Mouse (Mus musculus) liver, embryonic 14.5 days (tissue): ENCODE results near the gene Arl5a. TPM values are rescaled to one million over a fixed set of nuclear protein-coding genes. Genes with fewer than 3 reads are reported as not detected.

Experiments used
- ATAC-seq: fragments of 200-750 bp; cut with Nextera tagmentation; 2 replicates; pipeline ENCODE4 v1.8.0; 2017; ENCODE audit warnings: moderate number of reproducible peaks, mild to moderate bottlenecking, moderate library complexity; ENCODE audit not compliant: insufficient read depth
- DNase-seq, 3 experiments: peaks; one replicate each; pipeline ENCODE4 v3.0.0-alpha.2; 2012 to 2013; ENCODE audit warnings: low read depth in 3 of 3, low spot score in 3 of 3
- H3K27ac ChIP-seq: fragments of 300-500 bp; sonication (generic); 2 replicates; pipeline ENCODE4 v1.5.1; 2014; ENCODE audit warnings: moderate library complexity, mild to moderate bottlenecking, control low read depth, inconsistent platforms
- H3K27me3 ChIP-seq: fragments of 300-500 bp; sonication (generic); 2 replicates; pipeline ENCODE4 v1.6.1; 2014; ENCODE audit warnings: mild to moderate bottlenecking, low read length, moderate library complexity; ENCODE audit not compliant: control insufficient read depth, insufficient read depth
- H3K36me3 ChIP-seq: fragments of 300-500 bp; sonication (generic); replicated peaks from 2 replicates; pipeline ENCODE4 v1.6.1; 2014; ENCODE audit warnings: low read depth; ENCODE audit not compliant: control insufficient read depth, insufficient read depth
- H3K4me1 ChIP-seq, 2 experiments: fragments of 200-500 bp in 1 of 2; fragments of 300-500 bp in 1 of 2; sonication (generic) in 1 of 2; replicated peaks; 2 replicates each; pipeline ENCODE4 v1.6.1; 2012 to 2014; ENCODE audit warnings: antibody characterized with exemption in 1 of 2, inconsistent platforms in 1 of 2, low read length in 1 of 2; ENCODE audit not compliant: control insufficient read depth in 2 of 2, insufficient read depth in 2 of 2
- H3K4me2 ChIP-seq: fragments of 300-500 bp; sonication (generic); 2 replicates; pipeline ENCODE4 v1.6.1; 2014; ENCODE audit warnings: low read depth, mild to moderate bottlenecking, control low read depth, moderate library complexity
- H3K4me3 ChIP-seq, 2 experiments: fragments of 200-500 bp in 1 of 2; fragments of 300-500 bp in 1 of 2; sonication (generic) in 1 of 2; 2 replicates each; pipeline ENCODE4 v1.5.1; 2012 to 2014; ENCODE audit warnings: low read depth in 2 of 2, low read length in 2 of 2, mild to moderate bottlenecking in 2 of 2, control low read depth in 1 of 2, inconsistent platforms in 1 of 2, moderate library complexity in 1 of 2; ENCODE audit not compliant: insufficient read depth in 1 of 2
- H3K9ac ChIP-seq: fragments of 300-500 bp; sonication (generic); replicated peaks from 2 replicates; pipeline ENCODE4 v1.6.1; 2014; ENCODE audit warnings: mild to moderate bottlenecking, control low read depth, moderate library complexity
- H3K9me3 ChIP-seq: fragments of 300-500 bp; sonication (generic); 2 replicates; pipeline ENCODE4 v1.6.1; 2016; ENCODE audit warnings: low read length, mixed read lengths; ENCODE audit not compliant: control insufficient read depth
- CTCF ChIP-seq: IDR thresholded peaks from 2 replicates; pipeline ENCODE4 v1.5.1; 2016; ENCODE audit warnings: antibody characterized with exemption, low read depth, control low read depth
- EP300 ChIP-seq: IDR thresholded peaks from 2 replicates; pipeline ENCODE4 v1.6.1; 2016; ENCODE audit warnings: antibody characterized with exemption, low read depth
- WGBS: fragments of 180-500 bp; shearing (Covaris S2); extraction: QIAGEN DNeasy Blood & Tissue Kit; methylation state at CpG from one replicate; pipeline ENCODE4 v1.1.7; 2014; ENCODE audit not compliant: insufficient replicate concordance; 5-methylcytosine and 5-hydroxymethylcytosine counted together
- polyA plus RNA-seq, 2 experiments: library from polyadenylated mRNA; depleted of rRNA in 1 of 2; stranded (reverse) in 1 of 2; unstranded in 1 of 2; fragments of >200 nt; fragmentation: Nextera tagmentation in 1 of 2; extraction: Ambion mirVana in 1 of 2; gene quantifications; 2 replicates each; pipeline versions ENCODE4 v1.2.1 to v1.2.3; 2012 to 2014

The Arl5a gene
- polyA plus RNA-seq, 2 experiments, result 18.2 to 34.9 TPM

- no peaks in the 10 kb centered on the region for H3K27me3 ChIP-seq
- H3K9me3 ChIP-seq, result no peaks in the 10 kb centered on the region
- H3K9ac ChIP-seq, result no peak overlapping the region
- peaks cover 0 to 6% of the 10 kb centered on the region in 2 experiments; a peak in 3 of 4 replicates for H3K4me1 ChIP-seq
- H3K27ac ChIP-seq, result no peak overlapping the region
- no peak for TF ChIP-seq EP300
- no peak for TF ChIP-seq CTCF
- ATAC-seq (no peak), DNase-seq (no peak)
- H3K4me2 ChIP-seq, result no peak overlapping the region
- H3K4me3 ChIP-seq, result no peak overlapping the region
- 70% methylated on average over 12 of the region's 12 CpGs for WGBS
- no peaks in the 10 kb centered on the region for H3K36me3 ChIP-seq
Observed at GRCm38 (mm10) chr2:52461206-52461967, 36.7 kb upstream of the Arl5a start.

DNA sequence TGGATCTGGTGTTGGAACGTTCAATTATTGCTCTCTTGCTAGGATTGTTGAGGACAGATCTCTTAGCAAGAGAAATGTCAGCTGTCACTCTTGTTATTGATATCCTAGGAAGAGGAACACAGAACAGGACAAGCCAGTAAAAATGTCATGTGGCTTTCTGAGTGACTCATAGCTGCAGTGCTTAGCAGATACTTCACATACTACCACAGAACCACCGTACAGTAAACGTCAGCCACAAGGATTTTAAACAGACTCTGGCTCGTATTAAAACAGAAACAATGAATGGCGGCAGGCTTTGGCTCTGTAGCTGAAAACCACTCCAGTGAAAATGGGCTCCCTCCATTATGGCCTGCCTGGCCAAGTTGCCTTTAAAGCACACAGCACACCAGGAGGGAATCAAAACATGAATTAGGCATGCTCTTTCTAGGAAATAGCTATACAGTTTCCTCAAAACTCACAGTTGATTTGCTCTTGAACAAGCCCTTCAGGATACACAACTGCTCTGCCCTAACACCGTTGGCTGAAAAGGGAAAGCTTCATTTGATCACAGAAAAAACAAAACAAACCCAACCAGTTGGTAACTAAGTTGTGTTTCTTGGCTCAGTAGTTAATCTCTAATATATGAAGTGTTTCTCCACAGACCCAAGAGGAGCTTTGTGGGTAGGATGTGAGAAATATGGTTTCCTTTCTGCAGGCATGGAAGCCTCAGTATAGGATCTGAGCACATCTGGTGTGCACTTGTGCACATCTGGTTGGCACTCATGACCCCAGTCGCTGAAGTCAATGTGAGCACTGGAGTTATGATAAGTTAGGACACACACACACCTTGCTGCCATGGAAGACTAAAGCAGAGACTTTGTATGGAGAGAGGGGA is 31.1 kb upstream of the Arl5a start:
- no peaks in the 10 kb centered on the region for H3K27me3 ChIP-seq
- H3K4me3 ChIP-seq, result no peak overlapping the region
- no peak for ATAC-seq
- DNase-seq, result no peak
- 55% methylated on average over 7 of the region's 7 CpGs for WGBS
- H3K36me3 ChIP-seq, result no peaks in the 10 kb centered on the region
- H3K9me3 ChIP-seq, result no peaks in the 10 kb centered on the region
- no peak overlapping the region for H3K9ac ChIP-seq
- H3K4me2 ChIP-seq, result no peak overlapping the region
- H3K4me1 ChIP-seq, result no peaks in the 10 kb centered on the region
- no peak overlapping the region for H3K27ac ChIP-seq
- TF ChIP-seq CTCF (no peak), EP300 (no peak)

DNA sequence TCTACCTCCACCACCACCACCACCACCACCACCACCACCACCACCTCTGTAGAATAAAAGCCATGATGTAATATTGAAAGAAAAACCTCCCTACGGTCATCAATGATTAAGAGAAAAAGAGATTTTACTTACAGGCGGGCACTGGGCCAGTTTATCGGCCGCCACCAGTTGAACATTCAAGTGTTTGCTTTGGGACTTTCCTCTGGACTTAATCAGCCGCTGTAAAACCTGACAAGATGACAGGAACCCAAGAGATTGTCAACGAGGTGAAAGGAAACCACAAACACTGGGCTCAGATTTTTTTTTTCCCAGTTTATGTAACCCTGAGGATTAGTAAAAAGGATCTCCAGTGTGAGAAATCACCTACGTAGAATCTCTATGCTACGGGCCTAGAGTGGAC is 25.1 kb upstream of the Arl5a start:
- Histone ChIP-seq H3K27me3 (no peaks in the 10 kb centered on the region), H3K4me2 (no peak overlapping the region), H3K27ac (no peak overlapping the region), H3K9ac (no peak overlapping the region), H3K4me1 (peaks cover 18 to 33% of the 10 kb centered on the region in 2 experiments), H3K4me3 (no peak overlapping the region), H3K36me3 (no peaks in the 10 kb centered on the region), H3K9me3 (no peaks in the 10 kb centered on the region)
- DNase-seq, result no peak
- TF ChIP-seq CTCF (no peak), EP300 (no peak)
- 44% methylated on average over 8 of the region's 8 CpGs for WGBS
- ATAC-seq, result no peak

DNA sequence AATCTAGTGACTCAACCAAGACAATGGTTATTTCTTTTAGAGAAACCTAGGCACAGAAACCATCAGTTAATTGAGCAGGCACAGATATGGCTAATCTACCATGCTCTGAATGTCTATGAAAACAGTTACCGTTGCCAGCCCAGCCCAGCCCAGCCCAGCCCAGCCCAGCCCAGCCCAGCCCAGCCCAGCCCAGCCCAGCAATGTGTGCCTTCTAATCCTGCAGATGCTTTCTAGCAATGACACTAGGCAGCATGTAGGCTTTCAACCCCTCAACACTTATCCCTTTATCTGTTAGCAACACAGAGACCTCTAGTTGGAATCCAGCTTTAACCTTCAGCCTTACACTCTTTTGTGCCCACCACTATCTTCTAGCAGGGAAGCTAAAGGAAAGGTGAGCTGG is 24.2 kb upstream of the Arl5a start:
- Histone ChIP-seq H3K36me3 (no peaks in the 10 kb centered on the region), H3K9ac (no peak overlapping the region; the same call in 1 of the 2 replicates), H3K4me3 (no peak overlapping the region), H3K4me1 (peaks cover 18 to 35% of the 10 kb centered on the region in 2 experiments), H3K27me3 (no peaks in the 10 kb centered on the region), H3K27ac (peak overlapping the region; percentile 49; the same call in 1 of the 2 replicates), H3K4me2 (peak overlapping the region; percentile 40), H3K9me3 (no peaks in the 10 kb centered on the region)
- DNase-seq (peak in 1 of 3 experiments; percentile 24), ATAC-seq (peak; percentile 97)
- TF ChIP-seq EP300 (peak; percentile 40), CTCF (no peak)
- WGBS, result 14% methylated on average over 1 of the region's 1 CpGs

GRCm38 (mm10) chr2:52446648-52447047 is 21.9 kb upstream of the Arl5a start:
- H3K4me2 ChIP-seq, result no peak overlapping the region
- WGBS, result 35% methylated on average over 5 of the region's 5 CpGs
- ATAC-seq (no peak), DNase-seq (no peak)
- no peaks in the 10 kb centered on the region for H3K27me3 ChIP-seq
- no peak overlapping the region for H3K9ac ChIP-seq
- H3K4me1 ChIP-seq, result peaks cover 18 to 41% of the 10 kb centered on the region in 2 experiments
- TF ChIP-seq EP300 (no peak), CTCF (no peak)
- no peaks in the 10 kb centered on the region for H3K36me3 ChIP-seq
- no peak overlapping the region for H3K27ac ChIP-seq
- H3K4me3 ChIP-seq, result no peak overlapping the region
- no peaks in the 10 kb centered on the region for H3K9me3 ChIP-seq
